Mouse (Mus musculus): ENCODE results near the gene Lrfn4.

GRCm38 (mm10) chr19:4578799-4579198 is 36.7 kb downstream of the Lrfn4 start:
- TF ChIP-seq CTCF (IDR thresholded peaks at IDR 0.05; ENCODE audit: control insufficient read depth, insufficient read depth, insufficient replicate concordance, low read depth, low read length) (no peak), POLR2A (IDR thresholded peaks at IDR 0.05; ENCODE audit: control insufficient read depth, low read depth, low read length) (no peak)

All from testis, adult 2 months (tissue).